Mouse (Mus musculus) thymus, adult 2 months (tissue): Measurements from ENCODE around the gene Slc13a3. TPM values are rescaled to one million over a fixed set of nuclear protein-coding genes. Genes with fewer than 3 reads are reported as not detected.
A peak's percentile ranks its signal among the peaks of the same experiment; 100 is the strongest.

Experiments used
- DNase-seq: peaks from one replicate; pipeline ENCODE4 v3.0.0; 2021
- H3K27ac ChIP-seq: fragments of 200-500 bp; 2 replicates; pipeline ENCODE4 v1.5.1; 2012; ENCODE audit warnings: low read length, control low read depth; ENCODE audit not compliant: control insufficient read depth, insufficient read depth
- H3K27me3 ChIP-seq: fragments of 200-500 bp; 2 replicates; pipeline ENCODE4 v1.6.1; 2012; ENCODE audit warnings: mild to moderate bottlenecking, low read length, moderate library complexity, mixed read lengths; ENCODE audit not compliant: control insufficient read depth, insufficient read depth
- H3K36me3 ChIP-seq: fragments of 200-500 bp; 2 replicates; pipeline ENCODE4 v1.6.1; 2012; ENCODE audit warnings: mild to moderate bottlenecking, low read length, moderate library complexity; ENCODE audit not compliant: control insufficient read depth, insufficient read depth
- H3K4me1 ChIP-seq: fragments of 200-500 bp; replicated peaks from 2 replicates; pipeline ENCODE4 v1.6.1; 2012; ENCODE audit warnings: low read length; ENCODE audit not compliant: control insufficient read depth, insufficient read depth
- H3K4me3 ChIP-seq: fragments of 200-500 bp; 2 replicates; pipeline ENCODE4 v1.5.1; 2012; ENCODE audit warnings: mild to moderate bottlenecking, low read length, control low read depth, moderate library complexity; ENCODE audit not compliant: control insufficient read depth, insufficient read depth
- CTCF ChIP-seq: fragments of 200-500 bp; IDR thresholded peaks from 2 replicates; pipeline ENCODE4 v1.5.1; 2012; ENCODE audit warnings: mild to moderate bottlenecking, control low read depth, low read length, moderate library complexity, borderline replicate concordance; ENCODE audit not compliant: control insufficient read depth, poor library complexity, insufficient read depth; ENCODE audit errors: extremely low read depth
- POLR2A ChIP-seq: fragments of 200-500 bp; IDR thresholded peaks from 2 replicates; pipeline ENCODE4 v1.6.1; 2012; ENCODE audit warnings: mild to moderate bottlenecking, low read length, control low read depth, moderate library complexity; ENCODE audit not compliant: control insufficient read depth, poor library complexity, insufficient read depth; ENCODE audit errors: extremely low read depth
- WGBS: fragments of 180-500 bp; shearing (Covaris S2); methylation state at CpG from one replicate; pipeline ENCODE4 v1.1.7; 2018; 5-methylcytosine and 5-hydroxymethylcytosine counted together
- polyA plus RNA-seq: library from polyadenylated mRNA; depleted of rRNA; stranded (reverse); fragments of >200 nt; gene quantifications from 2 replicates; pipeline ENCODE4 v1.2.3, GENCODE M21; 2012

Gene Slc13a3
- polyA plus RNA-seq, 1 experiment = 2.1 TPM

GRCm38 (mm10) chr2:165484152-165484551, 11.1 kb upstream of the Slc13a3 start:
- no peaks in the 10 kb centered on the region for H3K4me1 ChIP-seq
- H3K36me3 ChIP-seq = no peaks in the 10 kb centered on the region
- no peak overlapping the region for H3K4me3 ChIP-seq
- H3K27me3 ChIP-seq = no peaks in the 10 kb centered on the region
- TF ChIP-seq CTCF (no peak), POLR2A (no peak)
- WGBS = 69% methylated on average over 6 of the region's 6 CpGs
- H3K27ac ChIP-seq = no peak overlapping the region
- no peak for DNase-seq

- WGBS = 78% methylated on average over 8 of the region's 8 CpGs
Measured at GRCm38 (mm10) chr2:165482003-165482402, 9.0 kb upstream of the Slc13a3 start.

GRCm38 (mm10) chr2:165475850-165476249, 2.8 kb upstream of the Slc13a3 start:
- 74% methylated on average over 5 of the region's 5 CpGs for WGBS
- Histone ChIP-seq H3K4me1 (no peaks in the 10 kb centered on the region), H3K27me3 (peaks cover 2% of the 10 kb centered on the region; the same call in 1 of the 2 replicates), H3K27ac (no peak overlapping the region), H3K36me3 (no peaks in the 10 kb centered on the region), H3K4me3 (no peak overlapping the region)
- no peak for DNase-seq
- no peak for TF ChIP-seq CTCF
- TF ChIP-seq POLR2A = no peak

More at GRCm38 (mm10) chr2:165482003-165482402, 9.0 kb upstream of the Slc13a3 start:
- Histone ChIP-seq H3K4me3 (no peak overlapping the region), H3K27me3 (no peaks in the 10 kb centered on the region), H3K4me1 (no peaks in the 10 kb centered on the region), H3K36me3 (no peaks in the 10 kb centered on the region), H3K27ac (no peak overlapping the region)
- TF ChIP-seq POLR2A (no peak), CTCF (no peak)
- no peak for DNase-seq

GRCm38 (mm10) chr2:165475412-165475811, 2.4 kb upstream of the Slc13a3 start:
- TF ChIP-seq CTCF (no peak), POLR2A (no peak)
- Histone ChIP-seq H3K36me3 (no peaks in the 10 kb centered on the region), H3K4me3 (no peak overlapping the region), H3K27me3 (peaks cover 2% of the 10 kb centered on the region; the same call in 1 of the 2 replicates), H3K4me1 (no peaks in the 10 kb centered on the region), H3K27ac (no peak overlapping the region)
- DNase-seq = no peak
- WGBS = 87% methylated on average over 7 of the region's 7 CpGs

GRCm38 (mm10) chr2:165471943-165472342, 1.1 kb downstream of the Slc13a3 start:
- no peak for DNase-seq
- Histone ChIP-seq H3K36me3 (no peaks in the 10 kb centered on the region), H3K4me3 (no peak overlapping the region), H3K27me3 (peaks cover 2% of the 10 kb centered on the region; the same call in 1 of the 2 replicates), H3K4me1 (no peaks in the 10 kb centered on the region), H3K27ac (no peak overlapping the region)
- 93% methylated on average over 11 of the region's 11 CpGs for WGBS
- TF ChIP-seq CTCF (no peak), POLR2A (no peak)

- 14% methylated on average over 5 of the region's 5 CpGs for WGBS
- TF ChIP-seq POLR2A = no peak
- TF ChIP-seq CTCF = 0 out of 2 replicates have a peak, but pooled peaks have one; percentile 26
- Histone ChIP-seq H3K4me3 (no peak overlapping the region), H3K27me3 (peaks cover 2% of the 10 kb centered on the region; the same call in 1 of the 2 replicates), H3K27ac (no peak overlapping the region), H3K36me3 (no peaks in the 10 kb centered on the region), H3K4me1 (no peaks in the 10 kb centered on the region)
- DNase-seq = peak; percentile 37
Measured at GRCm38 (mm10) chr2:165470167-165470566, 2.9 kb downstream of the Slc13a3 start.
